Mouse (Mus musculus): ENCODE data around the gene Rnf111. TPM values are rescaled to one million over a fixed set of nuclear protein-coding genes. Genes with fewer than 3 reads are reported as not detected.

The Rnf111 gene
- polyA plus RNA-seq, 1 experiment from 2014 or later, result 7.9 TPM

DNA sequence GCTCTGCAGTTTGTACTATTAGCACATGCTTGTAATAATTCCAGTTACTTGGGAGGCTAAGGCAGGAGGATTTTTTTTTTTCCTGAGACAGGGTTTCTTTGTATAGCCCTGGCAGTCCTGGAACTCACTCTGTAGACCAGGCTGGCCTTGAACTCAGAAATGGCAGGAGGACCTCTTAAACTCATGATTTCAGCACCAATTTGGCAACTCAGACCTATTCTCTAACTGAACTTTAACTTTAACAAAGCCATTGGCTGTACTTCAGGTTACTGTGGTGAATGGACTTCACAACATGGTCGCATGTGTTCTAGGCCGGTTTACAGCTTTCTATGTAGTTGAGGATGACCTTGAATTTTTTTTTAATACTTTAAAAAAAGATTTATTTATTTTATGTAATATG is 80.9 kb downstream of the Rnf111 start:
- Histone ChIP-seq H3K4me1 (ENCODE audit: control insufficient read depth, low read depth, low read length) (peaks cover 8% of the 10 kb centered on the region), H3K36me3 (ENCODE audit: control insufficient read depth, insufficient read depth) (peaks cover 21% of the 10 kb centered on the region), H3K27ac (ENCODE audit: low read length) (no peak overlapping the region), H3K4me2 (ENCODE audit: low read depth, low read length) (no peak overlapping the region), H3K4me3 (ENCODE audit: low read depth, low read length) (no peak overlapping the region), H3K27me3 (ENCODE audit: control insufficient read depth, insufficient read depth, low read depth, low read length) (no peaks in the 10 kb centered on the region), H3K9ac (ENCODE audit: low read depth, low read length) (no peak overlapping the region), H3K9me3 (replicated peaks; ENCODE audit: control insufficient read depth, low read length) (no peaks in the 10 kb centered on the region)
- no peak for ATAC-seq (ENCODE audit: low read depth)
- 96% methylated on average over 2 of the region's 2 CpGs for WGBS (ENCODE audit: insufficient replicate concordance)

DNA sequence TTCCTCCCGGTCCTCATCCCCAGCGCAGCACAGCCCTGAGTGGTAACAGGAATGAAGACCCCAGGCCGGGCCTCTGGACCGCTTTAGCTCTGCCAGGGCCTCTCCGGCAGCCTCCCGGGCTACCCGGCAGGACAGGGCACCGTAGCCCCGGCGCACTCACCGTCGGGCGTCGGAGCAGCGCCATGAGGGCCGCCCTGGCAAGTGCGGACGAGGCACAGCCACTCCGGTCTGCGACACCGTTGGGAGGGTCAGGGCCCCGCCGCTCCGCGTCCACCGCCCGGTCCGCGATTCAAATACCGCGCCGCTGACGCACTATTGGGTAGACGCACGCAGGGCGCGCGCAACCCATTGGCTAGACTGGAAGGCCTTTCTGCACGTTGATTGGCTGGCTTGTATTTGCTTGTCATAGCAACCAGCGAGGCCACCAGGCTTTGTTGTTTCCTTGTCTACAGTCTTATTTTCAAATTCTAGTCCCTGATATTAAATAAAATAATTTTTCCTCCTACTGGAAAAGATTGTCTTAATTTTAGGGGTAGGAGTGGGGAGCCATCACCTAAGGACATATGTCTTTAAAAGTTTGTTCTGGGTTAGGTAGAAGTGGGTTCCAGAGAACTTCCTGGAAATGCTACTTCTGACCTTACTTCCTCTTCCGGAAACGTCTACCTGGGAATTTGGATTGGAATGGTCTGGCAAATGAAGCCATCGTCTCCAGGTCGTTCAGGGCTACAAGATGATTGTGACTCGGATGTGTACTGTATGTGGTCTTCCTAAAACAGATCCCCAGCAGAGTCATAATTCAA is 82.1 kb downstream of the Rnf111 start, which contains the start of gene Ccnb2:
TSS of gene Ccnb2 (minus strand) at position 291 of the 800 bp plus-strand sequence.
- H3K4me1 ChIP-seq (ENCODE audit: control insufficient read depth, low read depth, low read length), result peaks cover 8% of the 10 kb centered on the region
- under 1% methylated on average over 45 of the region's 45 CpGs for WGBS (ENCODE audit: insufficient replicate concordance)
- no peaks in the 10 kb centered on the region for H3K27me3 ChIP-seq (ENCODE audit: control insufficient read depth, insufficient read depth, low read depth, low read length)
- peak; percentile 100 for ATAC-seq (ENCODE audit: low read depth)
- H3K4me3 ChIP-seq (ENCODE audit: low read depth, low read length), result peak within 1 kb of the TSS; percentile 95
- H3K9ac ChIP-seq (ENCODE audit: low read depth, low read length), result peak within 1 kb of the TSS; percentile 99
- peak within 1 kb of the TSS; percentile 94 for H3K27ac ChIP-seq (ENCODE audit: low read length)
- H3K36me3 ChIP-seq (ENCODE audit: control insufficient read depth, insufficient read depth), result peaks cover 24% of the 10 kb centered on the region
- peak within 1 kb of the TSS; percentile 60 for H3K4me2 ChIP-seq (ENCODE audit: low read depth, low read length)
- no peaks in the 10 kb centered on the region for H3K9me3 ChIP-seq (replicated peaks; ENCODE audit: control insufficient read depth, low read length)

DNA sequence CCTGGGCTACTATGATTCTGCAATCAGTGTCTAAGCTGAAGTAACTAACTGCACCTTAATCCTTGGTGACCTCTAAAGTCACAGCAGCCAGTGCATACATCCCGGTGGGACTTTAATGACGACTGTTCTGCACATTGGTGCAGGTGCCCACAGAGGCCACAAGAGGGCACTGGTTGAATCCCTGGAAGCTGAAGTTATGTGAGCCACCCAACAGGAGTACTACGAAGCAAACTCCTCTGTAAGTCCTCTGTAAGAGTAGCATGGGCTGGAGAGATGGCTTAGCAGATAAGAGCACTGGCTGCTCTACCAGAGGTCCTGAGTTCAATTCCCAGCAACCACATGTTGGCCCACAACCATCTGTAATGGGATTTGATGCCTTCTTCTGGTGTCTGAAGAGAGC is 87.1 kb downstream of the Rnf111 start:
- Histone ChIP-seq H3K36me3 (ENCODE audit: control insufficient read depth, insufficient read depth) (peaks cover 63% of the 10 kb centered on the region), H3K9me3 (replicated peaks; ENCODE audit: control insufficient read depth, low read length) (no peaks in the 10 kb centered on the region), H3K9ac (ENCODE audit: low read depth, low read length) (no peak overlapping the region), H3K27ac (ENCODE audit: low read length) (no peak overlapping the region), H3K4me1 (ENCODE audit: control insufficient read depth, low read depth, low read length) (peaks cover 6% of the 10 kb centered on the region), H3K4me3 (ENCODE audit: low read depth, low read length) (no peak overlapping the region), H3K27me3 (ENCODE audit: control insufficient read depth, insufficient read depth, low read depth, low read length) (no peaks in the 10 kb centered on the region), H3K4me2 (ENCODE audit: low read depth, low read length) (no peak overlapping the region)
- WGBS (ENCODE audit: insufficient replicate concordance), result 72% methylated on average over 3 of the region's 3 CpGs
- ATAC-seq (ENCODE audit: low read depth), result no peak

DNA sequence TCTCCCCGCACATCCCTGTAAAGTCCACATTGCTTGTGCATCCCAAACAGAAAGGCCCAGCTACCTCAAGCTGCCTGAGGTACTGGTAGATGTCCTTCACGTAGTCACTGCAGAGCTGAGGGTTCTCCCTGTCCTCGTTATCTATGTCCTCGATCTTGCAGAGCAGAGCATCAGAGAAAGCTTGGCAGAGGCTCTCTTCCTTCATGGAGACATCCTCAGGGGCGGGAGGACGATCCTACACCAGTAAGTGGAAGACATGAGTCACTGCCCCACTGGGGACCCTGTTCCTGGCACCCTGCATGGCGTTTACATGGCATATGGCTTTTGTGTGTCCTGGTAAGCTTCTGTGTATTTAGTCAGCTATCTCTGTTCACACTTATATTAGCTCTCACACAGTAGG is 90.5 kb downstream of the Rnf111 start:
- Histone ChIP-seq H3K4me1 (ENCODE audit: control insufficient read depth, low read depth, low read length) (no peaks in the 10 kb centered on the region), H3K4me3 (ENCODE audit: low read depth, low read length) (no peak overlapping the region), H3K36me3 (ENCODE audit: control insufficient read depth, insufficient read depth) (peaks cover 89% of the 10 kb centered on the region), H3K27ac (ENCODE audit: low read length) (no peak overlapping the region), H3K9ac (ENCODE audit: low read depth, low read length) (no peak overlapping the region), H3K4me2 (ENCODE audit: low read depth, low read length) (no peak overlapping the region), H3K27me3 (ENCODE audit: control insufficient read depth, insufficient read depth, low read depth, low read length) (no peaks in the 10 kb centered on the region), H3K9me3 (replicated peaks; ENCODE audit: control insufficient read depth, low read length) (no peaks in the 10 kb centered on the region)
- no peak for ATAC-seq (ENCODE audit: low read depth)
- 85% methylated on average over 7 of the region's 7 CpGs for WGBS (ENCODE audit: insufficient replicate concordance)

DNA sequence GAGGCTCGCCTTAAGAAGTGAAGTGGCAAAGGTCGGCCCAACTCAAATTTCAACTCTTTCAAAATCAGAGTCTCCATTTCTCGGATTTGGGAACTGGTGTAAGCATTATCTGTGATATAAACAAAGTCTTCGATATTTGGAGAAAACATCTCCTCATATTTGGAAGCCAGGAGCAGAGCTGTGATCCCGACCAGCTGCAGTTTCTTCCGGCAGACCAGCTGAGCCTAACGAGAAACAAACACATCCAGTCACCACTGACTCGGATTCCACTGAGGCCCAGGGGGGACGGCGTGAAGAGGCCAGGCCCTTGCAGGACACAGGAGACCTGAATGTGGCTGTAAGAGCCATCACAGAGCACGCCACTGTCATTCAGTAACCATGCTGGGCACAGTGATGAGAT is 92.9 kb downstream of the Rnf111 start:
- ATAC-seq (ENCODE audit: low read depth), result no peak
- no peak overlapping the region for H3K9ac ChIP-seq (ENCODE audit: low read depth, low read length)
- H3K4me2 ChIP-seq (ENCODE audit: low read depth, low read length), result no peak overlapping the region
- no peak overlapping the region for H3K27ac ChIP-seq (ENCODE audit: low read length)
- peaks cover 86% of the 10 kb centered on the region for H3K36me3 ChIP-seq (ENCODE audit: control insufficient read depth, insufficient read depth)
- H3K9me3 ChIP-seq (replicated peaks; ENCODE audit: control insufficient read depth, low read length), result no peaks in the 10 kb centered on the region
- no peak overlapping the region for H3K4me3 ChIP-seq (ENCODE audit: low read depth, low read length)
- WGBS (ENCODE audit: insufficient replicate concordance), result 85% methylated on average over 11 of the region's 11 CpGs
- no peaks in the 10 kb centered on the region for H3K27me3 ChIP-seq (ENCODE audit: control insufficient read depth, insufficient read depth, low read depth, low read length)
- H3K4me1 ChIP-seq (ENCODE audit: control insufficient read depth, low read depth, low read length), result no peaks in the 10 kb centered on the region

DNA sequence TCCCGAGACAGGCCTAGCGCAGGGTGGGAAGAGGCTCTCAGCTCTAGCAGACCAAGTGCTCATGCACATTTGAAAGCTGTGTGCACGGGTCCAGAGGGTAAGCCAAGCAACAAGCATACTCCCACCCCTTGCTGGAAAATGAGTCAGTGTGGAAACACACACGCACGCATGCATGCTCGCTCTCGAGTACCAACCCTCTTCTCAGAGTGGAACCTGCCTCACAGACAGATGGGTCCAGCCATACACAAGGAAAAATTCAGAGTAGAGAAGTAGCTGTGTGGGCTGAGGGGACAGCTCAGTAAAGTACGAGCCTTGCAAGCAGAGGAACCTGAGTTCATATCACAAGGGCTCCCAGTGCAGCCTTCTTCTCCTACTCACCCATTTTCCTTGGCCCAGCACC is 93.8 kb downstream of the Rnf111 start:
- no peak overlapping the region for H3K9ac ChIP-seq (ENCODE audit: low read depth, low read length)
- 95% methylated on average over 8 of the region's 8 CpGs for WGBS (ENCODE audit: insufficient replicate concordance)
- no peaks in the 10 kb centered on the region for H3K9me3 ChIP-seq (replicated peaks; ENCODE audit: control insufficient read depth, low read length)
- H3K36me3 ChIP-seq (ENCODE audit: control insufficient read depth, insufficient read depth), result peaks cover 77% of the 10 kb centered on the region
- H3K4me2 ChIP-seq (ENCODE audit: low read depth, low read length), result no peak overlapping the region
- no peaks in the 10 kb centered on the region for H3K4me1 ChIP-seq (ENCODE audit: control insufficient read depth, low read depth, low read length)
- no peak overlapping the region for H3K27ac ChIP-seq (ENCODE audit: low read length)
- H3K27me3 ChIP-seq (ENCODE audit: control insufficient read depth, insufficient read depth, low read depth, low read length), result no peaks in the 10 kb centered on the region
- no peak overlapping the region for H3K4me3 ChIP-seq (ENCODE audit: low read depth, low read length)
- no peak for ATAC-seq (ENCODE audit: low read depth)

DNA sequence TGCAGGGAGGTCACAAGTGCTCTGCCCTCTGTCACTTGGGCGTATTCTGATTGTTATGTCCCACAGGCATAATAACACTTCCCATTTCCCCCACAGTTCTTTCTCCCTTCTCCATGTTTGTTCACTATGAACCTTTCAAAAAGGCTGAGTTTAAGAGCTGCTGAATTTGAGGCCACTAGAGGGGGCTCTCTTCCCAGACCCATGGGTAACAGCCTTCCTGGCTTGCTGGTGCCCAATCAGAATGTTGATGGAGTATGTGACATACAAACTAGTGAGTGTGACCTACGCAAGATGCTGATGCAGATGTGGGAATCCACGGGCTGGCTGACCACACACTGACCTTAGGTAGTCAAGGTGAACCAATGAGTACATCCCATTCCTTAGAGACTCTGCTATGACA is 94.7 kb downstream of the Rnf111 start:
- H3K36me3 ChIP-seq (ENCODE audit: control insufficient read depth, insufficient read depth), result peaks cover 70% of the 10 kb centered on the region
- ATAC-seq (ENCODE audit: low read depth), result no peak
- WGBS (ENCODE audit: insufficient replicate concordance), result 89% methylated on average over 3 of the region's 3 CpGs

DNA sequence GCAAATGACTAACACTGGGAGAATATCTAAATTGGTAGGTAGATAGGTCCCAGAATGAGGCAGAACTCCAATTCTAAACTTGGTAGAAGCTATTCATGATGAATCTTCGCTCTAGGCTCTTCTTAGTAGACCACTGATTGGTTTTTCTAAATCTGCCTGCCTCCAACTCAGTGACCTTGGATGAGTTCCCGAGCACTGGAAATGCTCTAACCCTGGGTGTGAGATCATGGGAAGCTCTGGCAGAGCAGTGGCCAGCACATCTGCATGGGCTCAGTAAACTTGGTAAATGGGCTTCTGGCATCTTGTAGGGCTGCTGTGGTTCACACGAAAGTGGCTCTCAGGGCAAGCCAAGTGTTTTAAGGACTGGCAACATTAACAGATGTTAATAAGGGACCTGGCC is 96.9 kb downstream of the Rnf111 start:
- Histone ChIP-seq H3K27me3 (ENCODE audit: control insufficient read depth, insufficient read depth, low read depth, low read length) (no peaks in the 10 kb centered on the region), H3K9ac (ENCODE audit: low read depth, low read length) (no peak overlapping the region), H3K4me1 (ENCODE audit: control insufficient read depth, low read depth, low read length) (no peaks in the 10 kb centered on the region), H3K36me3 (ENCODE audit: control insufficient read depth, insufficient read depth) (peaks cover 48% of the 10 kb centered on the region), H3K9me3 (replicated peaks; ENCODE audit: control insufficient read depth, low read length) (no peaks in the 10 kb centered on the region), H3K4me2 (ENCODE audit: low read depth, low read length) (no peak overlapping the region), H3K27ac (ENCODE audit: low read length) (no peak overlapping the region), H3K4me3 (ENCODE audit: low read depth, low read length) (no peak overlapping the region)
- no peak for ATAC-seq (ENCODE audit: low read depth)
- WGBS (ENCODE audit: insufficient replicate concordance), result 81% methylated on average over 3 of the region's 3 CpGs

More for the DNA sequence above, 94.7 kb downstream of the Rnf111 start:
- no peaks in the 10 kb centered on the region for H3K27me3 ChIP-seq (ENCODE audit: control insufficient read depth, insufficient read depth, low read depth, low read length)
- H3K27ac ChIP-seq (ENCODE audit: low read length), result no peak overlapping the region
- H3K4me1 ChIP-seq (ENCODE audit: control insufficient read depth, low read depth, low read length), result no peaks in the 10 kb centered on the region
- no peak overlapping the region for H3K9ac ChIP-seq (ENCODE audit: low read depth, low read length)
- no peaks in the 10 kb centered on the region for H3K9me3 ChIP-seq (replicated peaks; ENCODE audit: control insufficient read depth, low read length)
- H3K4me2 ChIP-seq (ENCODE audit: low read depth, low read length), result no peak overlapping the region
- H3K4me3 ChIP-seq (ENCODE audit: low read depth, low read length), result no peak overlapping the region

DNA sequence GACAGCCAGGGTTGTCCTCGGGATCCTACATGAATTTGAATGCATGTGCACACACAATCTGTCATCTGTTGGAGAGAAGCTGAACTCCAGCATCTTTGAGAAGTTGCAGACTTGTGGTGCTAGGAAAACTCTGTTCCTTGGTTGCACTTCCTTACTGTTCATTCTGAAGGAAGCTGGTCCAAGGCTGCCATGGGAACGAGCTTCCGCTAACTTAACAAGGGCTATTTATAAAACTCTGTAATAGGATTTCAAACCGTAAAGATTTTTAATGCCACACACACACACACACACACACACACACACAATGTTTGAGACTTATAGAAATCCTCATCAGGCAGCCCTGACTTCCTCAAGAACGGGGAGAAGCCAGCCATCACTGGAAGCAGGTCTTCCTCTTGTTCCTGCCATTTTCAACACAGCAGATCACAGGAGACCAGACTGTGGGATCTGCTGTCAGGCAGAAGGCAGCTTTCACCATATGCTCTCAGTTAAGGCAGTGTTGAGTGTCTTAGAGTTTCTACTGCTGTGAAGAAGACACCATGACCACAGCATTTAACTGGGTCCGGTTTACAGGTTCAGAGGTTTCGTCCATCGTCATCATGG is 101.5 kb downstream of the Rnf111 start:
- Histone ChIP-seq H3K4me2 (ENCODE audit: low read depth, low read length) (no peak overlapping the region), H3K27me3 (ENCODE audit: control insufficient read depth, insufficient read depth, low read depth, low read length) (no peaks in the 10 kb centered on the region), H3K36me3 (ENCODE audit: control insufficient read depth, insufficient read depth) (peaks cover 4% of the 10 kb centered on the region), H3K9ac (ENCODE audit: low read depth, low read length) (no peak overlapping the region), H3K27ac (ENCODE audit: low read length) (no peak overlapping the region), H3K4me3 (ENCODE audit: low read depth, low read length) (no peak overlapping the region), H3K9me3 (replicated peaks; ENCODE audit: control insufficient read depth, low read length) (no peaks in the 10 kb centered on the region), H3K4me1 (ENCODE audit: control insufficient read depth, low read depth, low read length) (no peaks in the 10 kb centered on the region)
- 78% methylated on average over 8 of the region's 8 CpGs for WGBS (ENCODE audit: insufficient replicate concordance)
- no peak for ATAC-seq (ENCODE audit: low read depth)

Data from liver, embryonic 16.5 days (tissue).